Mouse (Mus musculus) inflammation-experienced regulatory T-cells (primary cell): ENCODE data around the gene Zfp799. TPM values are rescaled to one million over a fixed set of nuclear protein-coding genes. Genes with fewer than 3 reads are reported as not detected.

Source experiments
- polyA plus RNA-seq, 2 experiments: library from polyadenylated mRNA; unstranded; fragments of 100-300 nt; shearing (Covaris generic); gene quantifications; one replicate each; pipeline ENCODE4 v1.2.1; 2017

Zfp799 gene
- polyA plus RNA-seq: 10 to 100 TPM in 1 of 2 experiments, 1 to 10 TPM in 1; 9.8 to 14.2 TPM

GRCm38 (mm10) chr17:32829540-32830417 lies at the start of gene Zfp799:
Zfp799 (minus strand) TSS chr17:32830261.

GRCm38 (mm10) chr17:32809544-32810374 lies 20.3 kb downstream of the Zfp799 start, which contains the start of gene Zfp811:
Zfp811 (minus strand) TSS chr17:32809931.

GRCm38 (mm10) chr17:32788094-32788559 lies 41.9 kb downstream of the Zfp799 start, which contains the start of gene Zfp871:
Zfp871 (minus strand) TSS chr17:32788287.

Other genes with a start within 250 kb of the Zfp799 start
- 1 to 10 TPM in 1 of 2 experiments, not detected in 1; 2.2 TPM for gene Cyp4f37, start 209.0 kb downstream of the Zfp799 start, polyA plus RNA-seq
- gene Cyp4f40, start 171.4 kb downstream of the Zfp799 start, polyA plus RNA-seq: under 1 TPM in 1 of 2 experiments, not detected in 1; 0.17 TPM
- not detected for gene Cyp4f15, start 144.6 kb downstream of the Zfp799 start, polyA plus RNA-seq
- gene Zfp871, start 42.0 kb downstream of the Zfp799 start, polyA plus RNA-seq: 10 to 100 TPM; 22.0 to 24.6 TPM
- under 1 TPM in 1 of 2 experiments, not detected in 1; 0.75 TPM for gene Zfp811, start 20.3 kb downstream of the Zfp799 start, polyA plus RNA-seq
- gene Zfp870, start 61.4 kb upstream of the Zfp799 start, polyA plus RNA-seq: 10 to 100 TPM in 1 of 2 experiments, 1 to 10 TPM in 1; 5.8 to 10.3 TPM
- gene Cyp4f14, start 87.1 kb upstream of the Zfp799 start, polyA plus RNA-seq: not detected
- 10 to 100 TPM; 37.9 to 48.2 TPM for gene Cyp4f13, start 117.1 kb upstream of the Zfp799 start, polyA plus RNA-seq
- gene Zfp472, start 135.6 kb upstream of the Zfp799 start, polyA plus RNA-seq: 10 to 100 TPM; 17.0 to 21.9 TPM
- gene Zfp952, start 162.9 kb upstream of the Zfp799 start, polyA plus RNA-seq: 10 to 100 TPM; 16.3 to 19.6 TPM
- 10 to 100 TPM in 1 of 2 experiments, 1 to 10 TPM in 1; 8.5 to 12.3 TPM for gene Zfp763, start 203.1 kb upstream of the Zfp799 start, polyA plus RNA-seq
- gene 4921501E09Rik, start 237.8 kb upstream of the Zfp799 start, polyA plus RNA-seq: not detected